Mouse (Mus musculus) duodenum, adult 2 months (tissue): ENCODE data around the gene Gm21118. TPM values are rescaled to one million over a fixed set of nuclear protein-coding genes. Genes with fewer than 3 reads are reported as not detected.

Source experiments
- polyA plus RNA-seq: library from polyadenylated mRNA; depleted of rRNA; stranded (reverse); fragments of >200 nt; gene quantifications from 2 replicates; pipeline ENCODE4 v1.2.3, GENCODE M21; 2012; ENCODE audit warnings: low replicate concordance; rRNA removed

Gm21118 gene
- polyA plus RNA-seq = not detected in 2 replicates

GRCm38 (mm10) chrY:70273542-70273941 is at the start of gene Gm21118:
Gene Gm21118, minus strand, starts transcription at chrY:70273642.

DNA sequence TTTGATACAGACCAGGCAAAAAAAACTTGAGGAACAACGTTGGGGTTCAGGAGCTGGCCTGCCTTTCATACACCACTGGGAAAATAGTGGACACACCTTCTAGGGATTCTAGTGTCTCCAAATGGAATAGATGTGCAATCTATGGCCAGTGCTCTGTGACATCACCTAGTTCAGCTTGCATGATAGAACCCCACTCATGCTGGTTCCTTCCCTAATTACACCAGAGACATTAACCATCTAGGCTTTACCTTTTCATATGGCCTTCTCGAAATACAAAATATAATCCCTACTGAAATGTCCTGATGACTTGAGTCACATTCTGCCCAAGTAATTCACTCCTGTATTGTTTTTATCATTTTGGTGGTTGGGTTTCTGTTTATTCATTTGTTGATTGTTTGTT is 29.7 kb upstream of the Gm21118 start, which contains the start of the genes Gm29423 and Gm29644:
TSS of gene Gm29423 (minus strand) at position 101 of the 400 bp plus-strand sequence.
TSS of gene Gm29644 (minus strand) at position 157 of the 400 bp plus-strand sequence.

Other genes starting within 250 kb of the Gm21118 start
- gene Gm29423, start 29.6 kb upstream of the Gm21118 start, polyA plus RNA-seq = not detected in 2 replicates
- gene Gm29644, start 29.7 kb upstream of the Gm21118 start, polyA plus RNA-seq = not detected in 2 replicates
- gene Gm20888, start 168.2 kb upstream of the Gm21118 start, polyA plus RNA-seq = not detected in 2 replicates